Mouse (Mus musculus): Measurements from ENCODE around the gene Vipr2. TPM values are rescaled to one million over a fixed set of nuclear protein-coding genes. Genes with fewer than 3 reads are reported as not detected.

Gene Vipr2
- polyA plus RNA-seq, 1 experiment from 2014 or later = 4.3 TPM

- 86% methylated on average over 3 of the region's 3 CpGs for WGBS
- Histone ChIP-seq H3K4me3 (ENCODE audit: low read depth, low read length) (no peak overlapping the region), H3K4me1 (replicated peaks; ENCODE audit: control insufficient read depth, insufficient read depth) (no peaks in the 10 kb centered on the region), H3K27ac (replicated peaks) (no peak overlapping the region), H3K9ac (ENCODE audit: low read length) (no peak overlapping the region), H3K36me3 (ENCODE audit: control insufficient read depth, insufficient read depth, low read length) (no peaks in the 10 kb centered on the region; the same call in 1 of the 2 replicates), H3K9me3 (ENCODE audit: control insufficient read depth, low read length) (no peaks in the 10 kb centered on the region), H3K4me2 (replicated peaks; ENCODE audit: low read depth) (no peak overlapping the region), H3K27me3 (ENCODE audit: control insufficient read depth, insufficient read depth, low read length) (no peaks in the 10 kb centered on the region)
- TF ChIP-seq CTCF (IDR thresholded peaks at IDR 0.05; ENCODE audit: low read depth) = no peak
- TF ChIP-seq EP300 (optimal IDR thresholded peaks at IDR 0.05) = no peak
- DNase-seq (ENCODE audit: low spot score) (no peak), ATAC-seq (ENCODE audit: low FRiP score, low TSS enrichment) (no peak)
Measured at GRCm38 (mm10) chr12:116119001-116119400, 41.5 kb downstream of the Vipr2 start.

GRCm38 (mm10) chr12:116123786-116124185 is 46.3 kb downstream of the Vipr2 start:
- Histone ChIP-seq H3K4me2 (replicated peaks; ENCODE audit: low read depth) (no peak overlapping the region), H3K4me3 (ENCODE audit: low read depth, low read length) (no peak overlapping the region), H3K27me3 (ENCODE audit: control insufficient read depth, insufficient read depth, low read length) (no peaks in the 10 kb centered on the region), H3K27ac (replicated peaks) (no peak overlapping the region), H3K36me3 (ENCODE audit: control insufficient read depth, insufficient read depth, low read length) (no peaks in the 10 kb centered on the region), H3K9ac (ENCODE audit: low read length) (no peak overlapping the region), H3K4me1 (replicated peaks; ENCODE audit: control insufficient read depth, insufficient read depth) (no peaks in the 10 kb centered on the region), H3K9me3 (ENCODE audit: control insufficient read depth, low read length) (no peaks in the 10 kb centered on the region)
- no peak for DNase-seq (ENCODE audit: low spot score)
- WGBS = 74% methylated on average over 3 of the region's 3 CpGs
- TF ChIP-seq EP300 (optimal IDR thresholded peaks at IDR 0.05) = no peak
- TF ChIP-seq CTCF (IDR thresholded peaks at IDR 0.05; ENCODE audit: low read depth) = no peak
- no peak for ATAC-seq (ENCODE audit: low FRiP score, low TSS enrichment)

GRCm38 (mm10) chr12:116130936-116131335 is 53.4 kb downstream of the Vipr2 start:
- no peak overlapping the region for H3K27ac ChIP-seq (replicated peaks)
- 80% methylated on average over 7 of the region's 7 CpGs for WGBS
- peaks cover 2% of the 10 kb centered on the region; the same call in 1 of the 2 replicates for H3K36me3 ChIP-seq (ENCODE audit: control insufficient read depth, insufficient read depth, low read length)
- H3K4me1 ChIP-seq (replicated peaks; ENCODE audit: control insufficient read depth, insufficient read depth) = no peaks in the 10 kb centered on the region; the same call in 1 of the 2 replicates
- no peak overlapping the region for H3K4me2 ChIP-seq (replicated peaks; ENCODE audit: low read depth)
- no peaks in the 10 kb centered on the region for H3K27me3 ChIP-seq (ENCODE audit: control insufficient read depth, insufficient read depth, low read length)
- H3K9me3 ChIP-seq (ENCODE audit: control insufficient read depth, low read length) = no peaks in the 10 kb centered on the region
- no peak overlapping the region for H3K9ac ChIP-seq (ENCODE audit: low read length)
- no peak for TF ChIP-seq EP300 (optimal IDR thresholded peaks at IDR 0.05)
- TF ChIP-seq CTCF (IDR thresholded peaks at IDR 0.05; ENCODE audit: low read depth) = no peak
- no peak for DNase-seq (ENCODE audit: low spot score)
- H3K4me3 ChIP-seq (ENCODE audit: low read depth, low read length) = no peak overlapping the region
- ATAC-seq (ENCODE audit: low FRiP score, low TSS enrichment) = 0 out of 2 replicates have a peak, but pooled peaks have one; percentile 24

GRCm38 (mm10) chr12:116132909-116133308 is 55.4 kb downstream of the Vipr2 start:
- TF ChIP-seq CTCF (IDR thresholded peaks at IDR 0.05; ENCODE audit: low read depth) (no peak), EP300 (optimal IDR thresholded peaks at IDR 0.05) (no peak)
- no peak overlapping the region for H3K4me3 ChIP-seq (ENCODE audit: low read depth, low read length)
- H3K27ac ChIP-seq (replicated peaks) = no peak overlapping the region
- no peak overlapping the region for H3K4me2 ChIP-seq (replicated peaks; ENCODE audit: low read depth)
- no peaks in the 10 kb centered on the region for H3K27me3 ChIP-seq (ENCODE audit: control insufficient read depth, insufficient read depth, low read length)
- H3K4me1 ChIP-seq (replicated peaks; ENCODE audit: control insufficient read depth, insufficient read depth) = no peaks in the 10 kb centered on the region; the same call in 1 of the 2 replicates
- no peak overlapping the region for H3K9ac ChIP-seq (ENCODE audit: low read length)
- H3K9me3 ChIP-seq (ENCODE audit: control insufficient read depth, low read length) = no peaks in the 10 kb centered on the region
- ATAC-seq (ENCODE audit: low FRiP score, low TSS enrichment) (no peak), DNase-seq (ENCODE audit: low spot score) (no peak)
- WGBS = 89% methylated on average over 5 of the region's 5 CpGs
- H3K36me3 ChIP-seq (ENCODE audit: control insufficient read depth, insufficient read depth, low read length) = peaks cover 2% of the 10 kb centered on the region; the same call in 1 of the 2 replicates

- no peak overlapping the region for H3K27ac ChIP-seq (replicated peaks)
- H3K4me2 ChIP-seq (replicated peaks; ENCODE audit: low read depth) = no peak overlapping the region
- DNase-seq (ENCODE audit: low spot score) = no peak
- TF ChIP-seq CTCF (IDR thresholded peaks at IDR 0.05; ENCODE audit: low read depth) (no peak), EP300 (optimal IDR thresholded peaks at IDR 0.05) (no peak)
- H3K4me1 ChIP-seq (replicated peaks; ENCODE audit: control insufficient read depth, insufficient read depth) = no peaks in the 10 kb centered on the region; the same call in 1 of the 2 replicates
- no peak overlapping the region for H3K4me3 ChIP-seq (ENCODE audit: low read depth, low read length)
- no peaks in the 10 kb centered on the region for H3K9me3 ChIP-seq (ENCODE audit: control insufficient read depth, low read length)
- no peak overlapping the region for H3K9ac ChIP-seq (ENCODE audit: low read length)
- no peaks in the 10 kb centered on the region for H3K36me3 ChIP-seq (ENCODE audit: control insufficient read depth, insufficient read depth, low read length)
- 75% methylated on average over 4 of the region's 4 CpGs for WGBS
- H3K27me3 ChIP-seq (ENCODE audit: control insufficient read depth, insufficient read depth, low read length) = no peaks in the 10 kb centered on the region
- no peak for ATAC-seq (ENCODE audit: low FRiP score, low TSS enrichment)
Measured at GRCm38 (mm10) chr12:116135906-116136305, 58.4 kb downstream of the Vipr2 start.

- no peaks in the 10 kb centered on the region for H3K9me3 ChIP-seq (ENCODE audit: control insufficient read depth, low read length)
- H3K9ac ChIP-seq (ENCODE audit: low read length) = no peak overlapping the region
- no peak for TF ChIP-seq EP300 (optimal IDR thresholded peaks at IDR 0.05)
- TF ChIP-seq CTCF (IDR thresholded peaks at IDR 0.05; ENCODE audit: low read depth) = peak; percentile 61
- 71% methylated on average over 7 of the region's 7 CpGs for WGBS
- no peak for ATAC-seq (ENCODE audit: low FRiP score, low TSS enrichment)
- H3K4me3 ChIP-seq (ENCODE audit: low read depth, low read length) = no peak overlapping the region
- no peak for DNase-seq (ENCODE audit: low spot score)
- no peaks in the 10 kb centered on the region for H3K4me1 ChIP-seq (replicated peaks; ENCODE audit: control insufficient read depth, insufficient read depth)
- H3K4me2 ChIP-seq (replicated peaks; ENCODE audit: low read depth) = no peak overlapping the region
- no peak overlapping the region for H3K27ac ChIP-seq (replicated peaks)
- H3K36me3 ChIP-seq (ENCODE audit: control insufficient read depth, insufficient read depth, low read length) = no peaks in the 10 kb centered on the region
- H3K27me3 ChIP-seq (ENCODE audit: control insufficient read depth, insufficient read depth, low read length) = no peaks in the 10 kb centered on the region
Measured at GRCm38 (mm10) chr12:116138322-116139205, 61.0 kb downstream of the Vipr2 start.

Data from stomach, postnatal 0 days (tissue).